Mouse (Mus musculus) ZHBTc4 (cell line): ENCODE measurements around the gene Slc19a1.

Experiments
- DNase-seq: peaks from one replicate; pipeline ENCODE4 v3.0.0-alpha.2; 2011; ENCODE audit warnings: low read depth, low spot score

Slc19a1 gene

DNA sequence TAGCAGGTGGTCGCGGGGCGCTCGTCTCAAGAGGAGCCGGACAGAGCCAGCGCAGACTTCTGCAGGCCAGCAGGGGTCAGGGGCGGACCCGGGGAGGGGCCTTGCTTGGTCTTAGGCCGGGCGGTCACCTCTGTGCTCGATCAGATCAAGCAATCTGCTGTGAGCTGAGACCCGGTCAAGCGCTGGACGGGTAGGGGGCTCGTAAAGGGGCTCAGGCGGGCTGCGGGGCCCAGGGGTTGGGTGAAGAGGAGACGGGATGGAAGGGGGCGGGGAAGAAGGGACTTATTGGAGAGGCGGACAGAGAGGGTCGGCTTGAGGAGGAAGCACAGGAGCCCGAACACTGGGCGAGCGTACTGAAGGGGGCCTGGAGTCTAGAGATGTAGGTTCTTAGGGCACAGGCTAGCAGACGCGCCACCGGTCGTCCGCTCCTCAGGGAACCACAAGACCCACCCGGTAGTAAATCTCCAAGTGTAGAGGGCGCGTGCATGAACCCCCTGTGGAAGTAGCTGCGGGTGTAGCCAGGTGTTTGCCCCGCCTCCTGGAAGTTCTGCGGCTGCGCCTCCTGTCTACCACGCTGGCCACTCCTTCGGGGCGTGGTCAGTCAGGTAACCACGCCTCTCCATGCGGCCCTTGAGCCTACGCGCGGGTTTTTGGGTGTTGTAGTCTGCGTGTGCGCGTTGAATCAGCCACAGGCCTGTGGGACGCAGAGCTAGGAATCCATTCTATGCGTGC, 716 bp downstream of the Slc19a1 start:
- peak; percentile 98 for DNase-seq

DNA sequence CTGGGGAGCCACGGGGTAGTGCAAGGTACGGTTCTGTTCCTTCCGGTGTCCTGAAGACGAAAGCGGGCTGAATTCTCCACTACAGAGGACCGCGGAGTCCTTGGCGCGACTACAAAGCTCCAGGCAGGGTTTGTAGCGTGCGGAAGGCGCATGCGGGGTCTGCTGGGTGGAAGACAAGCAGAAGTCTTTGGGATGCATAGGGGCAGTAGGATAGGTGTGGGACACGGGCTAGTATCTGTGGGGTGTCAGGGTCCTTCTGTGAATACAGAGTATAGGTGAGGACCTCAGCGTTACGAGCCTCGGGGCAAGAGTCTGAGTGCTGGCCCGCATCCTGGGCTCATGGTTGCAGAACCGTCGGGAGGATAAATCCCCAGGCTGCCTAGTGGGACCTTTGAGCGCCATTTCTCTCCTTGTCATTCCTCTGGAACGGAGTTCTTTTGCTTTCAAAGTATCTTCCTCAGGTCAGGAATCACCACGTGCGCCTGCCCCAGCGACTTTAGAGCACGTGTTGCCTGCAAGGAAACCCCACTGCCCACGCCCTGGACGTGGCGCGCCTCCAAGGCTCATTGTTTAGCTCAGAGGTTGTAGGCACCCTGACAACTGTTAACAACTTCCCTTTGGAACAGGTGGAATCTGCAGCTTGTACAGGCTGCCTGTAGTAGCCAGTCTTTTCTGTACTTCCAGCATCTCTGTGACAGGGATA, 1.4 kb downstream of the Slc19a1 start:
- DNase-seq: peak; percentile 55

DNA sequence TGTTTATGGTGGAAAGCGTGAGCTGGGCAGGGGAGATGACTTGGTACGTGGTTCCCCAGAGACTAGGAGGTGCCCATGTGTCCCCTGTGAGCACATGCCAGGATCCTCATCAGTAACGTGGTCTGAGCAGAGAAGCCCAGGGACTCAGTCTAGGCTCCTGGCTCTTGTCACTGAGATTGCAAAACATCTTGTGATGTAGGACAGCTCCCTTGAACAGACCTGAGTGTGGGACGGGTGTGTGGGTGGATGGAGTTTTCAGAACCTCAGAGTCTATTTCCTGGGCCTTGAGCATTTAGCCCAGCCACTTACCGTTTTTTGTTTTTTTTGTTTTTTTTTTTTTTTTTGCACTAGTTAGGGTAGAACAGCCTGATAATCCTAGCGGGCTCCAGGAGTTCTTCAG, 3.4 kb downstream of the Slc19a1 start:
- no peak for DNase-seq

DNA sequence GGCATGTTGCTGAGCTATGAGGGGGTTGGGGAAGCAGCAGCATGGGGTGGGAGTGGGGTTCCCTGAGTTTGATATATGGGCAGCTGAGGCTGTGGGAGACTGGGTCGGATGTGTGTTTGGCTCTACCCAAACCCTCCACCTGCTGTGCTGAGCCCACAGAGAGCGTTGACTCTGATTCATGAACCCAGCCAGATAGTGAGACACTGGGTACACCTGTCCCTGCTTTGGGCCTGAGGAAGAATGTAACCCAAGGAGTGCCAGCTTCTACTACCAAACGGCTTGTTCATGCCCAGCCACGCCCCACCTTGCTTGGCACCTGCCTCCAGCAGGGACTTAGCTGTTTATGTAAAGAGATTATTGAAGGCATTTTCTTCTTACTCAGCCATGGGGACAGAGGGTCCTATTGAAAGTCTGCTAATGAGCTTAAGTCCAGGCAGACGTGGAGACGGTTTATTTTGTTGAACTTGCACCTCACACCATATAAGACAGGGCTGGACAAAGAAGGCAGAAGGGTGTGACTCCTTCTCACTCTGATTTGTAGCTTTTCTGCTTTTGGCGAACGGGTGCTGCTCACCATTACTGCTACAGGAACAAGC, 6.6 kb downstream of the Slc19a1 start:
- DNase-seq: no peak

DNA sequence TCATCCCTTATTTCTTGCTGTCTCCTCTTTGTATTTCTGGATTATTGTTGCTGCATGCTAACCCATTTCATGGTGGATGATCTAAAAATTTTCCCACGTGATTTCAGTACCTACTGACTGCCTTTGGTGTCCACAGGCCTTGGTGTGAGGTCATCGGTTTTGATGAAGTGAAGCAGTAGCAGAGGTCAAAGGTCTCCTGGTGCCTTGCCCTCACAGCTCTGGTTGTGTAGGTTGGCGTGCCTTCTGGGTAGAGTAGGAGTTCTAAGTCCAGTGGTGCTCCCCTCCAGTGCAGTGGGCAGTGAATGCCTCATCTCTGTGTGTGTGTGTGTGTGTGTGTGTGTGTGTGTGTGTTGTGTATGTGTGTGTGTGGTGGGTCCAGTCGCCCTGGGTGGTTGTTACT, 16.2 kb downstream of the Slc19a1 start:
- no peak for DNase-seq

DNA sequence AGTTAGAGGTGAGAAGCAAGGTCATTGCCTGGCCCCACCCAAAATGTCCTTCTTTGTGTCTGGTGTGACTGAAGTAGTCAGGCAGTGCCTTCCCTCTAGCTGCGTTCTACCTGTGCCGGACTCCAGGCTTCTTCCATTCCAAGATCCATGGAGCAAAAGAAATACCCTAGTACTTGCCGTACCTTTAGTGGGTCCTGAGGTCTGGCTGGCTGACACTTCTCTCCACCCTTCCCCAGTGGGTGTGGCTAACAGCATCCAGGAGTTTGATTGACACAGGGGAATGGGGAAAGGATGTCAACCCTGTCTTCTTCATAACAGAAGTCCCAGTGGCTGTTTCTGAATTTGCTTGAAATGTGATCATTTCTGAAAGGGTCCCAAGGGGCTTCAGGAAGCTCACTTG, 16.6 kb downstream of the Slc19a1 start:
- DNase-seq: peak; percentile 45

DNA sequence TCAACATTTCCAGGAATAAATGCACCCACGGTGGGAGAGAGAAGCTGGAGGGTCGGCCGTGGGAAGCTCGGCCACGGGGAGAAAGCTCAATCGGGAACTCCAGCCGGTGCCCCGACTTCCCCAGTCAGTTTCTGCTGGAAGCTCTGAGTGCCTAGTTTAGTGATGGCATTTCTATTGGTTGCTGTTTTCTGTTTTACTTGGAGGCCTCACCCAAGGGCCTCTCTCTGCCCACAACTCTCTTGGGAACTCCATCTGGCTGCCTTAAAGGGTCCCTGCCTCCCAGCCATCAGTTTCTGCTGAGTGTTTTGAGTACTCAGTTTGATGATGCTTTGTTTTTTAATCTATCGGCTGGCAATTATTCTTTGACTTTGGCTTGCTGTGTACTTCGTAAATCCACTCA, 24.7 kb downstream of the Slc19a1 start:
- no peak for DNase-seq

DNA sequence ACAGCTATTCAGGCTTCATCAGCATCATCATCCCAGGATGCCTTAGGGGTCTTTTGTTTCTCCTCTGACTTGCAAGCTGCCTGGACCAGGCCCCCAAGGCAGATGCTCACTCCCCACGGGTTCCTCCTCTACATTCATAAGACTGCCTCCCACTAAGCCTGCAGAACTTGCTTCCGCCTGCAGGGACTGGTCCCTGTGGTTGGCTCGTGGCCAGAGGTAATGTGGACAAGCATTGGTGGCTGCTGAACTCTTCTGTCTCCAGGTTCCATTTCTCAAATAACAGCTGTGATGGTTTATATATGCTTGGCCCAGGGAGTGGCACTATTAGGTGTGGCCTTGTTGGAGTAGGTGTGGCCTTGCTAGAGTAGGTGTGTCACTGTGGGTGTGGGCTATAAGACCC, 29.4 kb downstream of the Slc19a1 start:
- peak; percentile 16 for DNase-seq

DNA sequence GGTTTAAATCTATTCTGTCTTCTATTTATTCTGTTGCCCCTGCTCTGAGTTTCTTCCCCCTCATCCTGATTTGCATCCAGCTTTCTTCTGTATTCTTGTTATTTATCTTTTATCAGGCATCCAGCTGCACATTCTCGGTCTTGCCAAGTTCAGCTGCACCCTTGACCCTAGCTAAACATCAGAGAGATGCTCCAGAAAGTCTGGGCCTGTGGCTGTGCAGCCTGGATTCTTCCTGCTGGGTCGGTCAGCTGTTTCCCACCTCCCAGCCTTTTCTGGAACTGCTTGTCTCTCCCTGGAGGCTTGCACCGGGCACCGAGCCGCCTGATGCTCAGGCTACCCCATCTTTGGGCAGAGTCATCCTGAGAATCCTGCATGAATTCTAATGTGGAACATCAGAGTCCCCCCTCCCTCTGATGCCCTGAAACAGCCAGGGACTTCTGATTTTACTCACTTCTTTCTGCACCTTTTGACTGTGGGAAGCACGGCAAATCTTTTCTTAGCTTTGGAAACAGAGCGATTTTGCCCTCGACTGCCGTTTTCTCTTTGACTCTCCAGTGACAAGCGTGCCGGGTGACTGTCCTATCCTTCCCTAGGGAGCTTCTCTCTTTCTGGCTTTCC, 30.5 kb downstream of the Slc19a1 start:
- no peak for DNase-seq

DNA sequence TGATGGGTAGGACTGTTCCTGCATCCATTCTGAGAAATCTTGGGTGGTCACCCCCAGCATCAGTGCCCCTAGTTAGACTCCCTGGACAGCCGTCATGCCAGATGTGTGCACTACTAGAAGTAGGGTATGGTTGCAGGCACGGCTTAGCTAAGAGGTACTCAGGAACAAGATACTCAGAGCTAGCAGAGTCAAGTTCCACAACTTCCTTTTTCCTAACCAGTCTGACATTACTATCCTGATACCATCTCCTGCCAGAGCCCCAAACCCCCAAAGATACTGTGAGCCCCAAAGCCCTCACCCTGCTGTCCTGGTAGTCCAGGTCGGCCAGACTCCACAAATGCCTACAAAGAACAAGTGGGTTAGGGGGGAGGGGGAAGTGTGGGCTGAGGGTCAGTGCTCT, 32.2 kb downstream of the Slc19a1 start:
- DNase-seq: no peak

DNA sequence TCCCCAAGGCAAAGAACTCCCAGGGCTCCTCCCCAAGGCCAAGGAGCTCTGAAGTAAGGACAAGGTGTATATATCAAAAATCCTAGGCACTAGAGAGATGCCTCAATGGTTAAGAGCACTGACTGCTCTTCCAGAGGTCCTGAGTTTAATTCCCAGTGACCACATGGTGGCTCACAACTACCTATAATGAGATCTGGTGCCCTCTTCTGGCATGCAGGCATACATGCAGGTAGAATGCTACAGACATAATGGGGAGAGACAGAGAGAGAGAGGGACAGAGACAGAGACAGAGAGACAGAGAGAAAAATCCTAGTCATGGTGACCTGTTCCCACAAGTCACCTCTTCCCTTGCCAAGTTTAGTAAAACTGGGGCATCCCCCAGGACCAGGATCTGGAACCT, 32.6 kb downstream of the Slc19a1 start:
- DNase-seq: peak; percentile 45

DNA sequence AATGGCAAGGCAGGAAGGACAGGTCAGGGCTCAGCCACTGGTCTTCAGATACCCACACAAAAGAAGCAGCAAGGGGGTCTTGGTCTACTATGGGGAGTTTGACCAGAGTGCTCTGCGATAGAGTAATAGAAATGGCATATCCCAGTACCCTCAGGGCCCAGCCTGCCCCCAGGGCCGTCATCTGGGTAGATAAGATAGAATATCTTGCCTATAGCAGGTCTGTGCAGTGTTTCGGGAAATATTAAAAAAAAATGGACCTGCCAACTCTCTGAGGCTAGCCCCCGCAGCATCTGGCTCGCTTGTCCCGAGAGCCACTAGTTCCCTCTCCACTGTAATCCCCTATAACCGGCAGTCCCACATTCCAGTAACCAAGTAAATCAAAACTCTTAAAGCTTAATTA, 36.4 kb downstream of the Slc19a1 start:
- no peak for DNase-seq

DNA sequence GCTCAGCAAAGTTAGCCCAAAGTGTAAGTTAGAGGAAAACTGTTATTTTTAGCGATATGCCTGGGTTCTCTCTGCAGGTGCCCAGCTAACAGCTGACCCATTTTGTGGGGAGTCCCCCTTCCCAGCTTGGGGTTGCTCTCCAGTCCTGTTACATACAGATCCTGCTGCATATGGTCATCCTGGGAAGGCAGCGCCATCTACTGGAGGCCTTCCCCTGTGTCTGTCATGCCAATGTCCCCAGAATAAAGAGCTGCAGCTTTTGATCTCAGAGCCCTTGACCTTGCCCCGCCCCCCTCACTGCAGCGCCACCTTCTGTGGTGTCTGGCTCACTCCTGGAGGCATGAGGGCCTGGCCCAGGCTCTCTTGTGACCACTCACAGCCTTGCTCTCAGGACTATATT, 38.0 kb downstream of the Slc19a1 start:
- DNase-seq: peak; percentile 89

DNA sequence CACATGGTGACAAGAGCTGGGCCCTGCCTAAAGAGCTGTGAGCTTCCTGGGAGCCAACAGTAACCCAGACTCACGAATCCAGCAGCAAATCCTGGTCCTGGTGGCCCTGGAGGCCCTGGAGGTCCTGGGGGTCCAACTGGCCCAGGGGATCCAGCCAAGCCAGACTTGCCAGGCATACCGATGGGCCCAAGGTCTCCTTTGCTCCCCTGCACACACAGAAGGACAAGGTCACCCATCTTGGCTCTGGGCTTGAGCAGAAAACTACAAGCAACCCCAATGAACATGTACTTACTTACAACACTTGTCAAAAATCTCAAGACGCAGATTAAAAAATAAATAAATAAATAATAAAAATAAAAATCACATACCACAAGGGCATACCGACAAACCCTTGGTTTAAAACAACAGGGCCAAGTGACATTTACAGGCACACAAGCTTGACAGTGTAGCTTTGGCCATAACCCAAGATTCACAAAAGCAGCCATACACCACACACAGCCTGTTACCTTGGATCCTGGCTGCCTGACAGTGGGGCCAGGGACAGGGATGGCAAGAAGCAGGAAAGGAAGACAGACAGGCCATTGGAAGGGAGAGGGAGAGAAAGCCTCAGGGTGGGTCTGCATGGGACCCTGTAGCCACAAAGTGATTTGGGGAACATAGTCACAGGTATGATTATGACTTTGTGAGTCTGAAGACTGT, 42.4 kb downstream of the Slc19a1 start:
- no peak for DNase-seq

DNA sequence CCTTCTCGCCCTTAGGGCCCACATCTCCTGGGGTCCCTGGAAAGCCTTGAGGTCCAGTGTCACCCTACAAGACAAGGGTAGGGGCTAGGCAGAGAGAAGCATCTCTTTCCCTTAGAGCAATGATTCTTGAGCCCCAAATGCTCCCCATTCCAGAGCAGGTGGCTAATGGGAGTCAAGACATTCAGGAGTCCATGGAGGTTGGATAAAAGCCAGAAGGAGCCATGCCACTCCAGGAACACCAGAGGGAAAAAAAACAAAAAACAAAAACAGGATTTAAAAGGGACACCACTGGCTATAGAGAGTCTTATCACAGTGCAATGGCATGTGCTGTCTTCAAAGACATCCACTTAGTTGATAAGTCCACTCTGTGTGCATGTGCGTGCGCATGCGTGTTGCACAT, 46.4 kb downstream of the Slc19a1 start:
- no peak for DNase-seq

DNA sequence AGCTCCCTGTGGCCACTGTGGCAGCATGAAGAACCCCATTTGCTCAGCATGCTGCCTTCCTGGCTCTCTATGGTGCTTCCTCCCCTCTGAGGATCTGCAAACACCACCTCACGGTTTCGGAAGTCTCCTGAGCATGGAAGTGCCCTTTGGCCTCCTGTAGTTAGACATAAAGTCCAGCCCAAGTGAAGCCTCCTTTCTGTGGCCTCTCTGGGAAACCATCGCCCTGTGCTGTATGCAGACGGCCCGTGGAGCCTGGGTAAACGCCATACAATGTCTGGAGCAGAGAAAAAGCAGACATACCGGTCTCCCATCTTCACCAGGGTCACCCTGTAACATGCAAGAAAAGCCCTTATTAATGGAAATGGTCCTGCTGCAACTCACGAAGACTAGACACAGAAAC, 46.9 kb downstream of the Slc19a1 start:
- DNase-seq: no peak

DNA sequence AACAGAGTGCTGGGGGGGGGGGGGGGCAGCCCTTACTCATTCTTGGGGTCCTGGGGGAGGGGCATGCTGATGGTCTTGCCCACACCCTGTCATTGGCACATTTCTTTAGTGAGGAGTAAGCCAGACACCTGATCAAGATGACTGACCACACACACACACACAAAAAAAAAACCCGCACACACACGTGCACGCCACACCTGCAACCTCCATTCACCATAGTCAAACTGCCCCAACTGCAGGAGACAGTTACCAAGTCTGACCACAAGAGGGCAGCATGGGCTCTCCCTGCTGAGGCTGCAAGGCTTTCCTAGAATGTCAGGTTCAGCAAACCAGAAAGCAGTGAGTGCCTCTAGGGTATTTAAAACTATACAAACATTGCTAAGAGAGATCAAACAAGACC, 50.4 kb downstream of the Slc19a1 start:
- peak; percentile 87 for DNase-seq

DNA sequence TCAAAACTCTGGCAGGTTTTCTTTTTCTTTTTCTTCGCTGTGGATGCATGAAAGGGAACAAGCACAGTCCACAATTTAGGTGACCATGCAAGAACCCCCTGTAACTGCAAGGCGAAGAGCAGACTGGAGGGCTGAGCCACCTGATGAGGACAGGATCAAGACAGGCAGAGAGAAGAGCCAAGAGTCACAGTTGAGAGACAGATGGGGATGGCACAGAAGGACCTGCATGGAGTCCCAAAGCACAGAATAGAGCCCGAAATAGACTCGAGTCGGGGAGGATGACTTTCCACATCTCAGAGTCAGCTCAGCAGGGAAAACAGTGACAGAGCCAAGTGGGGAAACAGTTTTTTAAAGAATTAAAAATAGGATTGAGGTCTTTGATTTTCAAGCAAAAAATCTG, 50.9 kb downstream of the Slc19a1 start:
- no peak for DNase-seq

DNA sequence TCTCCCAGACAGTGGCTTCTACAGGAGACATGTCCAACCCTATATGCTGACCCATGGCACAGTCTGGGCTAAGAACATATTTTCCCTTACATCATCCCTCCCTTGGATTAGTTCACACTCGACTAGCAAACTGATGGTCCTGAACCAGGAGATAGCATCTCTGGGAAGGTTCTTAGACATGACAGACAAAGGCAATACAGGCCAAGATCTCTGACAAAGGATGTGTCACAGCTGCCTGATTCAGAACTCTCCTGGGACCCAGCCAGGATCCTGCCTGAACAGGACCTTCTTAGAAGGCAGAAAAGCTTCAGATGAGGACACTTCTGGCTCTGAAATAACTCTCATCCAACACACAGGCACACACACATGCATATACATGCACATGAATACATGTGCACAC, 52.5 kb downstream of the Slc19a1 start:
- no peak for DNase-seq

DNA sequence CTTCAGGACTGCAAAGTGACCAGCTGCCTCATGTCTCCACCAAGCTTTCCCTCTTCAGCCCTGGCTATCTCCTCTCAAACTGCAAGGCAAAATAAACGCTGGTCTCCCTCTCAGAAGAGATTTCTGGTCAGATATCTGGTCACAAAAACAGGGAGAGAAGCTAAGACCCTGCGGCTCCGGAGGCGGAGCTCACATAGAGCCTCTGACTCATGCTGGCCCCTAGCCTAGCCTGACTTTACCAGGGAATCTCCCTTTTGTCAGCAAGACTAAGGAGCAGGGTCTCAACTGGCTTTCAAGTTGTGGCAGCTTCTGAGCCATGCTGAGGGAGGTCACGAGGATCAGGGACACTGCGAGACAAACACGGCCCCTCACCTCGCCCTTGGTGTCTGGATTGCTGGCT, 57.3 kb downstream of the Slc19a1 start:
- DNase-seq: peak; percentile 23

DNA sequence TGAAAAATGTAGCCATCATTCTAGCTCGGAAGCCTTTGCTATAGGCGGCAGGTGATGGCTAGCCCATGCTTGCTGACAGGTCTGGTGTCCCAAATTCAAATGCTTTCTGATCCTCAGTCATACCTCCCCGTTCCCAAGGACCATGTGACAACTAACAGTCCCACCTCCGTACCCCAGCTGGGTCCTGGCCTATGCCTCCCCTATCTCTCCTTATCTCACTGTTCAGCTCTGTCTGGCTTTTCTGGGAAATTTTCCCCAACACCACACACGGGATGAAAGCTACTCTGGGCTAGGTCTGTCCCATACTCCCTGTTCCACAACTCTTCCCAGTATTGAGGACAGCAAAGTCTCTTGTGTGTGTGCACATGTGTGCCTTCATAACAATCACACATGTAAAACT, 58.0 kb downstream of the Slc19a1 start:
- no peak for DNase-seq

DNA sequence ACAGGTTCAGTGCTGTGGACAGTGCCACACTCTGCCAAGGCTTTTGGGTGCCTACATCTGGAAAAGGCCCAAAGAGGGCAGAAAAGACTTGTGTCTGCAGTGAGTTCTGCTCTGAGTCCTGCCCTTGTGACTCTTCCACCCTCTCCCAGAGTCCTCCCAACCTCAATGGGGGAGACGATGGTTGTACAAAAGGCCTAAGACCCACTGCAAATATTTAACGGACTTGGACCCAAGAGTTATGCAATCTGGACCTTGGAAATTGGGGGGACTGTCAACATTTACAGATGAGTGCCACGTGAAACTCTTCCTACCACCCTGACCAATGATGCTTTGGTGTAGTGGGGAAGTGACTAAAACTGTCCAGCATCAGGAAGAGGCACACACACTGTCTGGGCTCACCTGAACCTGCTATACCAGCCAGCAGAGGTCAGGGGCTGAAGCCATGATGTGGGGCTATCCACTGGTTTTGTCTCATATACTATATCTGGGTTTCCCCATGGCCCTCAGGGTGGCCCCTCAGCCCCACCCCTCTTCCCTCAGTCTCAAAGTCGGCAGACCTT, 59.6 kb downstream of the Slc19a1 start:
- no peak for DNase-seq
